Mouse (Mus musculus): Measurements from ENCODE around the gene Bub1b. TPM values are rescaled to one million over a fixed set of nuclear protein-coding genes. Genes with fewer than 3 reads are reported as not detected.

The Bub1b gene
- polyA plus RNA-seq (2012; fragmentation: generic; extraction: Trizol): 25.6 TPM

DNA sequence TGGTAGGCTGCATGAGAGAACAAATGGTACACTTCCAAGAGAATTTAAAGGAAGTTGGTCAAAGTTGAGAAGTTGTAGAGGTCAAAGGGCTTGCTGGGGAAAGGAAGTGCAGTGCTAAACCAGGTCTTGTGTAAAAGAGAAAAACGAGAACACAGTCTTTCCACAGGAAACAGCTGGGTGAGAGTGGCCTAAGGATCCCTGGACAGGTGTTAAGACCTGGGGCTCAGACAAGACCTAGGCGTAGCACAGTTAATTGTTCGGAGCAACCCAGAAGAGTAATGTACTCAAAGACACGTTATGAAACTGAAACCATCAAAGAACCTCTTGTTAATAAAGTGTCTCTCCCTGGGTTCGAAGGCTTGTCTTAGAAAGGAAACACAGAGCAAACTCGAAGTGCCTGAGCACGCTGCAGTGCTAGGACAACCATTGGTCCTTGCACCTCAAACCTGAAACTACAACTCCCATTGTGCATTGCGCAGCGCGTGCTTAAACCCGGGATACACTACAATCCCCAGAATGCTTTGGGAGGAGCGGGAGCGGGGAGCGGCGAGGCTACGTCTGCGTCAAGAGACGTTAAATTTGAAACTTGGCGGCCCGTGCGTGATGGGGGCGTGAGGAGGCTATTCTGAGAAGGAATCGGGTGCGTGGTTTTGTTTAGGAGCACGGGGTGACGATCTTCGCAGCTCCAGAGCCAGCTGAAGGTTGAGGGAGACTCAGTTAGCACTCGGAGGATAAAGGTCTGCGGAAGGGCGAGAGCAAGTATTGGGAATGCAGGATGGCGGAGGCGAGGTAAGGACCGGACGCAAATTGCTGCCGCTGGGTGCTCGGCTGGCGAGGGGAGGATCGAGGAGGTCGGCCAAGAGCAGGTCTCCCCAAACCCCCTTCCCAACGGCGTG is at the start of gene Bub1b:
Gene Bub1b, plus strand, starts transcription at position 539 of the 896 bp plus-strand sequence.
- H3K4me3 ChIP-seq: peak within 1 kb of the TSS; percentile 56
- TF ChIP-seq USF1 (IDR thresholded peaks at IDR 0.05; ENCODE audit: low read depth): peak; percentile 51
- TF ChIP-seq E2F4 (IDR thresholded peaks at IDR 0.05; ENCODE audit: insufficient read depth): peak; percentile 84
- no peak for TF ChIP-seq CEBPB (IDR thresholded peaks at IDR 0.05; ENCODE audit: insufficient read depth, poor library complexity, severe bottlenecking)
- H3K27me3 ChIP-seq (ENCODE audit: control insufficient read depth, insufficient read depth, insufficient read length): no peaks in the 10 kb centered on the region
- H3ac ChIP-seq (ENCODE audit: control insufficient read depth, insufficient read length): no peak within 1 kb of the TSS
- peak within 1 kb of the TSS; percentile 60 for H3K4me2 ChIP-seq (ENCODE audit: low read depth)
- H3K36me3 ChIP-seq (ENCODE audit: control insufficient read depth, insufficient read depth): peaks cover 4% of the 10 kb centered on the region
- H3K79me2 ChIP-seq (ENCODE audit: control insufficient read depth, insufficient read depth): peaks cover 38% of the 10 kb centered on the region

DNA sequence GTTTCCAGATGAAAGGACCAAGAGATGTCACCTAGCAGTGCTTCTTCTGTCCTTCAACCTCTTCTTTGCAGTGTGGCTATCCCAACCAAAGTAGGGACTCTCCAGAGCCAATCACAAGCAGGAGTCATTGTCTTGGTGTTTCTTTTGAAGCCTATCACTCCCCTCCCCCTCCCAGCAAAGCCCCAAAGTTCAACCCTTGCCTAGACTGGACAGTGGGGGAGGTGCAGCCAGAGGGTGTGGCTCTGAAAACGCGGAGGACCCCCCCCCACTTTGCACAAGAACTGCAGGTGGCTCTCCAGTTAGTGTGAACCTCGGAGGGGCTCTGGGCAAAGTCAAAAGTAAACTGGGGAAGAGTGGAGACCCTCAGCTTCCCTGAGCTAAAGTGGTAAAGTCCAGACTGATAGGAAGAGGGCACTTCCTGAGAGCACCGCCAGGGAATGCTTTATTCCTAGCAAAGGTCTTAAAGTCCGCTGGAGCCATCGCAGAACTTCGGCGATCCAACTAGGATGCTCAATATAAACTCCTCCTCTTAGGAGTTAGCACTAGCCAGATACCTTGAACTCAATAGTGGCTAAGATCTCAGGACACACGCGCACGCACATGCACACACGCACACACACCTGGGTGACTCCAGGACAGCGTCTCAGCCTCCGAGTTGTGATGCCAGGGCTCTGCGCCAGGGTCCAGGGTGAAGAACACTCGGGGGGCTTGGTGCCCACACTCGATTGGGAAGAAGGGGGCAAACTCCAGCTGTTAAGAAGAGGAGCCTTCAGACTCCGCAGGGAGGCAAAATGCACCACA is 49.4 kb upstream of the Bub1b start:
- H3K4me3 ChIP-seq: peak overlapping the region; percentile 37
- H3ac ChIP-seq (ENCODE audit: control insufficient read depth, insufficient read length): no peak overlapping the region
- no peaks in the 10 kb centered on the region for H3K36me3 ChIP-seq (ENCODE audit: control insufficient read depth, insufficient read depth)
- H3K4me2 ChIP-seq (ENCODE audit: low read depth): peak overlapping the region; percentile 92
- no peaks in the 10 kb centered on the region for H3K27me3 ChIP-seq (ENCODE audit: control insufficient read depth, insufficient read depth, insufficient read length)
- H3K79me2 ChIP-seq (ENCODE audit: control insufficient read depth, insufficient read depth): no peaks in the 10 kb centered on the region
- no peak for TF ChIP-seq MYOG (IDR thresholded peaks at IDR 0.05; ENCODE audit: control insufficient read depth in 1 of 3, insufficient read depth in 1 of 3, insufficient read length in 2 of 3, low read depth in 2 of 3)
- no peak for TF ChIP-seq TCF3 (IDR thresholded peaks at IDR 0.05; ENCODE audit: insufficient read length, low read depth)
- no peak for TF ChIP-seq SRF (IDR thresholded peaks at IDR 0.05; ENCODE audit: control insufficient read depth, insufficient read length, low read depth)
- no peak for TF ChIP-seq POLR2AphosphoS2 (IDR thresholded peaks at IDR 0.05; ENCODE audit: insufficient read length, low read depth)
- TF ChIP-seq E2F4 (IDR thresholded peaks at IDR 0.05; ENCODE audit: insufficient read depth): no peak
- no peak for TF ChIP-seq CEBPB (IDR thresholded peaks at IDR 0.05; ENCODE audit: insufficient read depth, poor library complexity, severe bottlenecking)
- TF ChIP-seq MYOD1 (IDR thresholded peaks at IDR 0.05; ENCODE audit: control insufficient read depth in 1 of 3, insufficient read length in 2 of 3, low read depth in 2 of 3): no peak
- no peak for TF ChIP-seq TCF12 (IDR thresholded peaks at IDR 0.05; ENCODE audit: insufficient read depth, poor library complexity, severe bottlenecking)
- no peak for TF ChIP-seq POLR2A (IDR thresholded peaks at IDR 0.05; ENCODE audit: insufficient read length, low read depth)
- no peak for TF ChIP-seq MAX (IDR thresholded peaks at IDR 0.05; ENCODE audit: low read depth)
- no peak for TF ChIP-seq USF1 (IDR thresholded peaks at IDR 0.05; ENCODE audit: low read depth)
- TF ChIP-seq REST (IDR thresholded peaks at IDR 0.05; ENCODE audit: insufficient read depth, insufficient read length): no peak

DNA sequence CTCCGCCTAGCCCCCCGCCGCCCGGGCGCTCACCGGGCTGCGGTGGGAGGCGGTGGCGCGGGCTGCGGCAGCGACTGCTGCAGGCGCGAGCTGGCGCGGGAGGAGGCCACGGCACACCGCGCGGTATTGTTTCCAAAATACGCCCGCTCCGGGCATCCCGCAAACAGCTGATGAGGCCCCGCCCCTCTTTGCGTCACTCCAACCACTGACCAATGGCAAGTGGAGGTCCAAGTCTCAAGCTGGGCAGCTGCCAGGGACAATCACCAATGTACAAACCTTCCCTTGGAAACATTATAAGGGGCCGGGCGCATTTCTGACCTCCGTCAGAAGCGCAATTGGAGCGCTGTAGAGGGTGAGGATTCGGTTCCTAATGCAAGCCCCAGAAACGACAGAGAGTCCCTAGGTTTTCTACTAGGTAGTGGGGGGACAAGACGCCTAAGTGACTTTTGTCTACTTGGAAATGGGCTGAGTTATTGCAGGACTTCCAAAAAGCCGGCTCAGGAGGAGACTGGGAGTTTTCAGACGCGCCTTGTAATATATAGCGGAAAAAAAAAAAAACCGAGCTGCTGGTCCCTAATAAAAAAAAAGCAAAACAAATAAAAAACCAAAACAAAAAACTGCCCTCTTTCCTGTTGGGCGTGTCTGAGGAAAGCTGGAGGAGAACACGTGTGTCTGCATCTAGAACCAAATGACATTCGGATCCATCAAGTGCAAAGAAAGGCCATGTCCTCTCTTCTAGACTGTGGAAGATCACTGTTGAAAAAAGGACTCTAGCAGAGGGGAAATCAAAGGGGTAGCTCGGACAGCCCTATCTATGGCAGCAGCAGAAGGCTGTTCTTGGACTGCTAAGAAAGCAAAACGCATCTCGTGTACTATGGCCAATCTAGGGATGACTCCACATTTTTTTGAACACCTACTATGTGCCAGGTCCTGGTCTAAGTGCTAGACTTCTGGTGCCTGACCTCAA is 48.2 kb upstream of the Bub1b start, which contains the start of gene Bmf:
Gene Bmf, minus strand, starts transcription at position 181 of the 967 bp plus-strand sequence.
- TF ChIP-seq E2F4 (IDR thresholded peaks at IDR 0.05; ENCODE audit: insufficient read depth) (no peak), MYOG (IDR thresholded peaks at IDR 0.05; ENCODE audit: control insufficient read depth in 1 of 3, insufficient read depth in 1 of 3, insufficient read length in 2 of 3, low read depth in 2 of 3) (peak in 2 of 3 experiments; percentile 74 to 89), TCF12 (IDR thresholded peaks at IDR 0.05; ENCODE audit: insufficient read depth, poor library complexity, severe bottlenecking) (no peak), MAX (IDR thresholded peaks at IDR 0.05; ENCODE audit: low read depth) (no peak), REST (IDR thresholded peaks at IDR 0.05; ENCODE audit: insufficient read depth, insufficient read length) (no peak), USF1 (IDR thresholded peaks at IDR 0.05; ENCODE audit: low read depth) (peak; percentile 2), MYOD1 (IDR thresholded peaks at IDR 0.05; ENCODE audit: control insufficient read depth in 1 of 3, insufficient read length in 2 of 3, low read depth in 2 of 3) (peak in 2 of 3 experiments; percentile 64 to 78), POLR2AphosphoS2 (IDR thresholded peaks at IDR 0.05; ENCODE audit: insufficient read length, low read depth) (peak; percentile 31), CEBPB (IDR thresholded peaks at IDR 0.05; ENCODE audit: insufficient read depth, poor library complexity, severe bottlenecking) (0 out of 2 replicates have a peak, but pooled peaks have one; percentile 3), SRF (IDR thresholded peaks at IDR 0.05; ENCODE audit: control insufficient read depth, insufficient read length, low read depth) (no peak), TCF3 (IDR thresholded peaks at IDR 0.05; ENCODE audit: insufficient read length, low read depth) (no peak), POLR2A (IDR thresholded peaks at IDR 0.05; ENCODE audit: insufficient read length, low read depth) (peak; percentile 77)

GRCm38 (mm10) chr2:118551606-118552005 is 46.4 kb upstream of the Bub1b start:
- Histone ChIP-seq H3K79me2 (ENCODE audit: control insufficient read depth, insufficient read depth) (no peaks in the 10 kb centered on the region), H3K27me3 (ENCODE audit: control insufficient read depth, insufficient read depth, insufficient read length) (no peaks in the 10 kb centered on the region), H3K4me3 (no peak overlapping the region), H3K36me3 (ENCODE audit: control insufficient read depth, insufficient read depth) (no peaks in the 10 kb centered on the region), H3K4me2 (ENCODE audit: low read depth) (no peak overlapping the region), H3ac (ENCODE audit: control insufficient read depth, insufficient read length) (no peak overlapping the region)
- TF ChIP-seq REST (IDR thresholded peaks at IDR 0.05; ENCODE audit: insufficient read depth, insufficient read length): no peak
- no peak for TF ChIP-seq POLR2A (IDR thresholded peaks at IDR 0.05; ENCODE audit: insufficient read length, low read depth)
- no peak for TF ChIP-seq POLR2AphosphoS2 (IDR thresholded peaks at IDR 0.05; ENCODE audit: insufficient read length, low read depth)
- no peak for TF ChIP-seq MAX (IDR thresholded peaks at IDR 0.05; ENCODE audit: low read depth)
- TF ChIP-seq SRF (IDR thresholded peaks at IDR 0.05; ENCODE audit: control insufficient read depth, insufficient read length, low read depth): no peak
- no peak for TF ChIP-seq E2F4 (IDR thresholded peaks at IDR 0.05; ENCODE audit: insufficient read depth)
- no peak for TF ChIP-seq MYOG (IDR thresholded peaks at IDR 0.05; ENCODE audit: control insufficient read depth in 1 of 3, insufficient read depth in 1 of 3, insufficient read length in 2 of 3, low read depth in 2 of 3)
- no peak for TF ChIP-seq TCF3 (IDR thresholded peaks at IDR 0.05; ENCODE audit: insufficient read length, low read depth)
- TF ChIP-seq CEBPB (IDR thresholded peaks at IDR 0.05; ENCODE audit: insufficient read depth, poor library complexity, severe bottlenecking): no peak
- TF ChIP-seq USF1 (IDR thresholded peaks at IDR 0.05; ENCODE audit: low read depth): no peak
- no peak for TF ChIP-seq MYOD1 (IDR thresholded peaks at IDR 0.05; ENCODE audit: control insufficient read depth in 1 of 3, insufficient read length in 2 of 3, low read depth in 2 of 3)

More for the DNA sequence above, 48.2 kb upstream of the Bub1b start, which contains the start of gene Bmf:
- Histone ChIP-seq H3K27me3 (ENCODE audit: control insufficient read depth, insufficient read depth, insufficient read length) (no peaks in the 10 kb centered on the region), H3ac (ENCODE audit: control insufficient read depth, insufficient read length) (no peak within 1 kb of the TSS), H3K36me3 (ENCODE audit: control insufficient read depth, insufficient read depth) (no peaks in the 10 kb centered on the region), H3K4me3 (peak within 1 kb of the TSS; percentile 37), H3K4me2 (ENCODE audit: low read depth) (peak within 1 kb of the TSS; percentile 92), H3K79me2 (ENCODE audit: control insufficient read depth, insufficient read depth) (no peaks in the 10 kb centered on the region)
